In genomic region chr3:130418951-130419350, GRCm38 (mm10) we compare ENCODE assay signal across 18 mouse cellular contexts.
"Had no signal": no experiment of that assay in that cellular context is flagged by ENCODE, and none has a peak within 500 bp of the region (broad histone marks: within the 10 kb centered on the region; RNA-seq: fewer than 3 reads in every experiment).

No protein-coding gene starts in this region.

- ATAC-seq: midbrain, embryonic 13.5 days; midbrain, embryonic 16.5 days had no signal

- H3K4me2 ChIP-seq: lung, embryonic 14.5 days; midbrain, embryonic 13.5 days; neural tube, embryonic 13.5 days; neural tube, embryonic 15.5 days had no signal

- H3K27ac ChIP-seq: midbrain, embryonic 10.5 days; midbrain, embryonic 13.5 days; neural tube, embryonic 13.5 days; neural tube, embryonic 15.5 days had no signal

- H3K9me3 ChIP-seq: midbrain, embryonic 10.5 days; midbrain, embryonic 13.5 days; neural tube, embryonic 13.5 days; neural tube, embryonic 15.5 days had no signal

- H3K27me3 ChIP-seq: midbrain, embryonic 13.5 days; neural tube, embryonic 13.5 days; neural tube, embryonic 15.5 days had no signal

- DNase-seq: lung, adult 18-20 months; lung, embryonic 14.5 days; lung, postnatal 10 days; lung, postnatal 4 days; retina, postnatal 1 day; right cerebral cortex, adult 18-20 months; right cerebral cortex, postnatal 25 days; right cerebral cortex, postnatal 4 days; spleen, adult 18-20 months; thymus, adult 2 months; thymus, postnatal 25 days; thymus, postnatal 4 days had no signal

- H3K4me1 ChIP-seq: midbrain, embryonic 10.5 days; midbrain, embryonic 13.5 days; neural tube, embryonic 13.5 days; neural tube, embryonic 15.5 days had no signal

- H3K36me3 ChIP-seq: midbrain, embryonic 10.5 days; midbrain, embryonic 13.5 days; neural tube, embryonic 13.5 days; neural tube, embryonic 15.5 days had no signal

- H3K4me3 ChIP-seq: midbrain, embryonic 10.5 days; midbrain, embryonic 13.5 days; myocyte; neural tube, embryonic 13.5 days; neural tube, embryonic 15.5 days had no signal

- H3K9ac ChIP-seq: lung, embryonic 14.5 days; midbrain, embryonic 13.5 days; neural tube, embryonic 13.5 days; neural tube, embryonic 15.5 days had no signal
